Mouse (Mus musculus): ENCODE measurements around the gene Mef2d. TPM values are rescaled to one million over a fixed set of nuclear protein-coding genes. Genes with fewer than 3 reads are reported as not detected.

The Mef2d gene
- polyA plus RNA-seq, 1 experiment: 49.1 TPM

DNA sequence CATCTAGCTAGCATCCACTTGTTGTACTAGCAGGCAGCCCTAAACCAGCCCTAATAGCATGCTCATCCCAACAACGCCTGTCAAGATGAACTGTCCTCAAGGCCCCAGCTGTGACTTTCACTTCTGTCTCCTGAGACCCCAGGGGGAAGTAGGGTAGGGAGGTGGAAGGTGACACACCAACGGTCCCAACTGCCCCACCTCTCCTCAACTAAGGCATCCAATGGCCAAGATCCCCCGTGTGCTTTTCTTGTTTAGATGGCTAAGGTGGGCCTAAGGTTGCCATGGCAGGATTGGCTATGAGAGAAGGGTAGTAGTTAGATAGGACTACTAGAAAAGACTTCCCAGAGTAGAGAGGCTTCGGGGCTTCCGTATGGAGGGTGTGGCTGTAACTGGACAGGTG is 6.2 kb downstream of the Mef2d start:
- TF ChIP-seq CTCF (IDR thresholded peaks at IDR 0.05; ENCODE audit: borderline replicate concordance, insufficient read depth, low read length) (no peak), POLR2A (IDR thresholded peaks at IDR 0.05; ENCODE audit: low read depth, low read length) (no peak)
- peaks cover 24% of the 10 kb centered on the region for H3K4me1 ChIP-seq (ENCODE audit: control insufficient read depth, insufficient read depth, low read length)
- peak overlapping the region; percentile 3; the same call in 1 of the 2 replicates for H3K27ac ChIP-seq (ENCODE audit: insufficient read depth, low read length)
- H3K4me3 ChIP-seq (ENCODE audit: insufficient read depth, low read length): no peak overlapping the region

DNA sequence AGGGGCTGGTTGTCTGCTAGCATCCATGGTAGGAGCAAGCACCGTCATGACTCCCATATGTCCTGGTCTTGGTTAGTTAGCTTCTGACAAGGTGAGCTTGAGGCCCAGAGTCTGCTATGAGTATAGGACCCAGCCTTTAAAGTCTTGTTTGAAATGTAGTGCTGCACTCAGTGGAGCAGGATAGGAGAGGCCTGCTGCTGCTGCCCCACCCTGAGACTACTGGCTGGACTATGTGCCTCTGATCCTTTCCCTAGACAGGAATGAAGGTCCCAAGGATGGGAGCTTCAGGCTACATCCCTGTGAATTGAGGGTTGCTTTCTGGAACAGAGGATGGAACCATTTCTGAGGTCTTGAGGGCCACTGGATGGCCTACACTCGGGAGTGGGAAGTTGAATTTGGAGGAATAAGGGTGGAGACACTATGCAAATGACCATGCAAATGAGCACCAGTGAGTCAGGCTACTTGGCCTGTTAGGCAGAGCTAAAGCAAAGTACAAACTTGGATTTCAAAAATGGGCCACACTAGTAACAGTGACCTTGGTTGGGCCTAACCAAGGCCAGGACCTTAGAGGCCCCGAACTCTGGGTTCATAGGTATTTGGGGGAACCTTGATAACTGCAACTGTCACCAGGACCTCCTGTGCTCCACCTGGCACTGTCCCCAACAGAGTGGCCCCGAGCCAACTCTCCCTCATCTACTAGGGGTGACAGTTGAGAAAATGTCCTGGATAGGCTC is 6.8 kb downstream of the Mef2d start:
- H3K4me3 ChIP-seq (ENCODE audit: insufficient read depth, low read length): no peak overlapping the region
- H3K27ac ChIP-seq (ENCODE audit: insufficient read depth, low read length): peak overlapping the region; percentile 44
- TF ChIP-seq POLR2A (IDR thresholded peaks at IDR 0.05; ENCODE audit: low read depth, low read length) (no peak), CTCF (IDR thresholded peaks at IDR 0.05; ENCODE audit: borderline replicate concordance, insufficient read depth, low read length) (no peak)
- H3K4me1 ChIP-seq (ENCODE audit: control insufficient read depth, insufficient read depth, low read length): peaks cover 24% of the 10 kb centered on the region

DNA sequence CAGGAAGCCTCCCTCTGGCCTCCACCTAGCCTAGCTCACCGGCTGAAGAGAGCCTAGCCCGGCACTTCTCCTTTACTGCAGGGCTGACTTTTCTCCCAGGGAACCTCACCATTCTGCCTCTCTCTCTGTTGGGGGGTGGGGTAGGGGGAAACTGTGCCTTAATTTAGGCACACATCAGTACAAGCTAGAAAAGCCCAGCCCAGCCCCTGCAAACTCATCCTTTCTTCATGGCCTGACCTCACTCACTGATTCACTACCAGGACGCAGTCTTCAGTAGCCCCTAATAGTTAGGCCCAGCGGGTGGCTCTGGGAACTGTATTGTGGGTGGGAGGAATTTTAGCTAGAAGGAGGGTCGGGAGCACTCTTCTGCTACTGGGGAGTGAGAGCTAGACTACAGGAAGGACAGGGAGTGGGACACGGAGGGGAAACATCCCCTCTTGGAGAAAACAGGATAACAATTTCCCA is 7.4 kb downstream of the Mef2d start:
- Histone ChIP-seq H3K4me3 (ENCODE audit: insufficient read depth, low read length) (no peak overlapping the region), H3K4me1 (ENCODE audit: control insufficient read depth, insufficient read depth, low read length) (peaks cover 24% of the 10 kb centered on the region), H3K27ac (ENCODE audit: insufficient read depth, low read length) (peak overlapping the region; percentile 44)
- TF ChIP-seq CTCF (IDR thresholded peaks at IDR 0.05; ENCODE audit: borderline replicate concordance, insufficient read depth, low read length) (no peak), POLR2A (IDR thresholded peaks at IDR 0.05; ENCODE audit: low read depth, low read length) (no peak)

DNA sequence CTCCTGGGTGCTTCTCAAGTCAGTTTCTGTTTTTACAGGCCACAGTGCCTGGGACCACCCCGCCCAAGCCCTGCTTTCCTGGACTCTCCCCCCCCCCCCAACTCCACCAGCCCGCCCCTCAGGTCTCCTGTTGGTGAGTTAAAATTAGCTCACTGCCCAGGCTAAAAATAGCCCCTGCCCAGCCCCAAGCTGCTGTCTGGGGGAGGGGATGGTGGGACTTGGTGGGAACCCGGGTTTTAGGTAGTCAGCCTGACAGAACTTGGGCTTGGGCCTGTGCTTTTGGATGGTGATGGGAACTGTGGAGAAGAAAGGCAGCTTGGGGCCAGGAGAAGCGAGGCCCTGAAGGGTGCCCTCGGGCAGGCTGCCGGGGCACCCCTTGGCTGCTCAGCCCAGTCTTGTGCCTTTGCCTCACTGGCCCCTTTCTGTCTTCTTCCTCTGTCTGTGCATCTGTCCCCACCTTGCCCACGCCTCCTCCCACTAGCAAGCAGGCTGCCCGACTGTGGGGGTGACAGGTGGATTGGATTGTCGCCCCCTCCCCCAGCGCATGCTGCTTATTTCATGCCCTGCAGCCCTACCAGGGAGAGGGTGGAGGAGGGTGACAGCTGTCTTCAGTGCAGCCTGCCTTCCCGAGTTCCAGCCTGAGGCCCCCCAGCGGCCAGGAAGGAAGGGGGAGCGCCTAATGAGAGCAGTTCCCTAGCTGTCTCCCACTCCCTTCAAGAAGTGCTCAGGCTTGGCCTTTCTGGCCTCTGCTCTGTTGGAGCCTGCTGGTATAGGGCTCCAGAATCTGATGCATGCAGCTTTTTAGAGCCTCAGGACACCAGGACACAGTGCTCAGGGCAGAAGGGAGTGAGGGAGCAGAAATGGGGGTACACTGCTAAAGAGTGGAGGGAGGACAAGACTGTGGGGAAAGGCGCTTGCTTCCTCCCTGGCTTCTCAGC is 8.2 kb downstream of the Mef2d start:
- H3K27ac ChIP-seq (ENCODE audit: insufficient read depth, low read length): peak overlapping the region; percentile 44; the same call in 1 of the 2 replicates
- peaks cover 24% of the 10 kb centered on the region for H3K4me1 ChIP-seq (ENCODE audit: control insufficient read depth, insufficient read depth, low read length)
- H3K4me3 ChIP-seq (ENCODE audit: insufficient read depth, low read length): no peak overlapping the region
- TF ChIP-seq CTCF (IDR thresholded peaks at IDR 0.05; ENCODE audit: borderline replicate concordance, insufficient read depth, low read length) (peak; percentile 1; the same call in 1 of the 2 replicates), POLR2A (IDR thresholded peaks at IDR 0.05; ENCODE audit: low read depth, low read length) (no peak)

DNA sequence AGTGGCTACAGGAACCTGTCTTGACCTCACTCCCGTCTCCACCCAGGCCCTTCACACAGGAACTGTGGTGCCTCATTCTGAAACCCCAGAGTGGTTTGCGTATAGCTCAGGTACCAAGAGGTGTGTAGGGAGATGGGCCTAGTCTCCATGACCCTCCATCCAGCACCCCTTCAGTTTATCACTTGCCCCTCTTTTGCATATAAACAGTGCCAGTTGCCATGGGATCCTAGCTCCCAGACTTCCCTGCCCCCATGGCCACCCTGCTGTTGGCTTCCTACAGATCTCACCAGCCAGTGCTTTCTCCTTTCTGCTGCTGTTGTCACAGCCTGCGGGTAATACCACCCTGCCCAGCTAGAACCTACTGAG is 8.8 kb downstream of the Mef2d start:
- TF ChIP-seq POLR2A (IDR thresholded peaks at IDR 0.05; ENCODE audit: low read depth, low read length) (no peak), CTCF (IDR thresholded peaks at IDR 0.05; ENCODE audit: borderline replicate concordance, insufficient read depth, low read length) (no peak)
- Histone ChIP-seq H3K4me3 (ENCODE audit: insufficient read depth, low read length) (no peak overlapping the region), H3K4me1 (ENCODE audit: control insufficient read depth, insufficient read depth, low read length) (peaks cover 19% of the 10 kb centered on the region), H3K27ac (ENCODE audit: insufficient read depth, low read length) (no peak overlapping the region)

DNA sequence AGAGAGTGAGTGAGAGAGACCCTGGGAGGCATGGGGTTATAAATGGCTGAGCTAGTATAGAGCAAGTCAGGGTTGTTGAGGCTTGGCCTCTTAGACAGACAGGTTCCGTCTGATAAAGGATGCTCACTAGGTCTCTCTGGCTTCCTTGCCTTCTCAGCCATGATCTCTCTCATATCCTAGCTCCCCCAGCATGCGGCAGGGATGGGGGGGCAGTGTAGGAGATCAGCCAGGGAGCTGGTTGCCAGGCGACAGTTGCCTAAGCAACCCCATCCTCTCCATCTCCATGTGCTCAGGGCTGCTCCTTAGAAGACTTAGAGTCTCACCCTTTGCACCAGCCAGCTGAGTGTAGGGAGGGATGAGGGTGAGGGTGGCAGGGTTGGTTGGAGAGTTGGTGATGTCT is 9.9 kb downstream of the Mef2d start:
- no peak overlapping the region for H3K27ac ChIP-seq (ENCODE audit: insufficient read depth, low read length)

DNA sequence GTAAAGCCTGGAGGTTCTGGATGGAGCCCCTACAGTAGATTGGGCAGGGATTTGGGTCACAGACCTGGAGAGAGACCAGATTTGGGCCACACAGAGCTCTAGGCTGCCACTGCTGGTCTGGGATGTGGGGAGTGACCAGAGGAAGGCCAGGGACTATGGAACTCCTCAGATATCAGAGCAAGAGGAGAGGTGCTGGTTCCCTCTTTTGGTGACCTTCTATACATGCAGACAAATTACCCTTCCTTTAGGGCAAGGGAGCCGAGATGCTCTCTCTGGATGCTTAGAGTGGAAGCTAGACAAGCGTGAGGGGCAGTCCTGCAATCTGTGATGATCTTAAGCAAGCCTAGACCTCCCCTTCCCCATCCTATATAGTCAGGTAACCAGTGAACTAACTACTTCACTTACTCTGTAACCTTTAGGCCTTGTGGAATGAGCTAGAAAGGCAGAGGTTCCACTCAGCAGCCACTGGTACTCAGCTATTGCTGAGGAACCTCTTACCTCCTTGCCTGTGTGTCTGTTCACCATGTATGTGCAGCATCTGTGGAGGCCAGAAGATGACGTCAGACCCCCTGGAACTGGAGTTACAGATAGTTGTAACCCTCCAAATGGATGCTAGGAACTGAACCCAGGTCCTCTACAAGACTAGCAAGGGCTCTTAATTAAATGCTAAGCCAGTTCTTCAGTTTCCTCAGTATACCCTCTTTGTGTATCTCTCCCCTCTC is 11.3 kb downstream of the Mef2d start:
- Histone ChIP-seq H3K27ac (ENCODE audit: insufficient read depth, low read length) (no peak overlapping the region), H3K4me3 (ENCODE audit: insufficient read depth, low read length) (no peak overlapping the region), H3K4me1 (ENCODE audit: control insufficient read depth, insufficient read depth, low read length) (peaks cover 15% of the 10 kb centered on the region)
- no peak for TF ChIP-seq CTCF (IDR thresholded peaks at IDR 0.05; ENCODE audit: borderline replicate concordance, insufficient read depth, low read length)
- no peak for TF ChIP-seq POLR2A (IDR thresholded peaks at IDR 0.05; ENCODE audit: low read depth, low read length)

More for the DNA sequence above, 9.9 kb downstream of the Mef2d start:
- no peak for TF ChIP-seq CTCF (IDR thresholded peaks at IDR 0.05; ENCODE audit: borderline replicate concordance, insufficient read depth, low read length)
- no peak for TF ChIP-seq POLR2A (IDR thresholded peaks at IDR 0.05; ENCODE audit: low read depth, low read length)
- H3K4me3 ChIP-seq (ENCODE audit: insufficient read depth, low read length): no peak overlapping the region
- peaks cover 13% of the 10 kb centered on the region for H3K4me1 ChIP-seq (ENCODE audit: control insufficient read depth, insufficient read depth, low read length)

DNA sequence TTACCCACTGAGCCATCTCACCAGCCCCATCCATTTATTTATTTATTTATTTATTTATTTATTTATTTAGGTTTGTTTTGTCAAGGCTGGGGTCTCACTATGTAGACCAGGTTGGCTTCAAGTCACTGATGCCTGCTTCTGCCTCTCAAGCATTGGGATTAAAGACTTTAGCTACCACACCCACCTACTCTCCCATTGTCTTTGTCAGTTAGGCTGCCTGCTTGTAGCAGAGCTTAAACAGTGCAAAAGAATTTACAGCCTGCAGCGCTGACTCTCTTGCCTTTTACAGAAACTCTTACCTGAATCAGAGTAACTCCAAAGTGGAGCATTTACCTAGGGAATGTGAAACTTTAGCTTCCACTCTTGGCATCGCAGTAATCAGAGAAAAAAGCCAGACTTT is 12.1 kb downstream of the Mef2d start:
- Histone ChIP-seq H3K27ac (ENCODE audit: insufficient read depth, low read length) (no peak overlapping the region), H3K4me1 (ENCODE audit: control insufficient read depth, insufficient read depth, low read length) (peaks cover 11% of the 10 kb centered on the region), H3K4me3 (ENCODE audit: insufficient read depth, low read length) (no peak overlapping the region)
- TF ChIP-seq CTCF (IDR thresholded peaks at IDR 0.05; ENCODE audit: borderline replicate concordance, insufficient read depth, low read length) (no peak), POLR2A (IDR thresholded peaks at IDR 0.05; ENCODE audit: low read depth, low read length) (no peak)

DNA sequence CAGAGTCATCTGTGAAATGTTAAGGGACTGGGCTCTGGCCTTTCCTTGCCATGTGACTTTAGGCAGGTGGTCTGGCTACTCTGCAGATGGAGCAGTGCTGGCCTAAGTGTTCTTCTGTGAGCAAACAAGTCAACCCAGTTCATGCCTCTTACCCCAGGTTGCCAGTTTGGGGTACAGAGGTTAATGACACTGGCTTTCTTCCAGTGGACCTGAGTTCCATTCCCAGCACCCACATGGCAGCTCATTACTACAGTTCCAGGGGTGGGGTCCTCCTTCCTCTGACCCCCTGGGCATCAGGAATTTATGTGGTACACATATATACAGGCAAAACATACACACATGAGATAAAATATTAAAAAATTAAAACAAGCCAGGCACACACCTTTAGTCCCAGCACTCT is 14.6 kb downstream of the Mef2d start:
- Histone ChIP-seq H3K4me1 (ENCODE audit: control insufficient read depth, insufficient read depth, low read length) (0 out of 2 replicates have a peak, but pooled peaks cover 2% of the 10 kb centered on the region), H3K4me3 (ENCODE audit: insufficient read depth, low read length) (no peak overlapping the region), H3K27ac (ENCODE audit: insufficient read depth, low read length) (no peak overlapping the region)
- no peak for TF ChIP-seq POLR2A (IDR thresholded peaks at IDR 0.05; ENCODE audit: low read depth, low read length)
- no peak for TF ChIP-seq CTCF (IDR thresholded peaks at IDR 0.05; ENCODE audit: borderline replicate concordance, insufficient read depth, low read length)
